Mouse (Mus musculus): ENCODE results near the gene Mptx2.
"Not testable (repeated sequence)": the region's sequence is repeated elsewhere in the genome, so short reads cannot be mapped to it uniquely, and the experiment has no call there.

DNA sequence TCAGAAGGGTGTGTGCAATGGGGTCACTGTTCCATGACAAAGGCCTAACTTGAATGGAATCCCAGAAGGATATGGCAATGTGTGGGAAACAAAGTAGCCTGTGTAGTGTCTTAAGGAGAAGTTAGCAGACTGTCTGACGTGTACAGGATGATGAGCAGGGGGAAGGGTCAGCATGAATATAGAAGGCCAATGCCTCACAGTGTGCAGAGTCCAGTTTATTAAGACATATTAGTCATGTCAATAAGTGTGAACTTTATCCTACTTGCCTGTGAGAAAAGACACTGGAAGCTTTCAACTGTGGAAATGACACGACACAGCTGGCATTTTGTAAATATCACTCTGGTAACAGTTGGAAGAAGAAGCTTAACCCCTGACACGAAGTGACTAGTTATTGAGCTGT, 25.2 kb upstream of the Mptx2 start:
- TF ChIP-seq EP300, CTCF (IDR thresholded peaks at IDR 0.05; ENCODE audit: low read depth): not testable (repeated sequence)
